Mouse (Mus musculus): ENCODE results near the gene Upk3bl.

GRCm38 (mm10) chr5:136051231-136052085 is 2.8 kb upstream of the Upk3bl start:
- no peak for TF ChIP-seq GATA1 (IDR thresholded peaks at IDR 0.05; ENCODE audit: borderline replicate concordance, low read length)
- no peak for TF ChIP-seq FLI1 (IDR thresholded peaks at IDR 0.05; ENCODE audit: low read length)

All from megakaryocyte, embryonic 14.5 days (primary cell).